Mouse (Mus musculus) C2C12 (cell line): ENCODE results near the gene Naa25.

ENCODE experiments used
- CEBPB ChIP-seq: IDR thresholded peaks from one replicate; pipeline ENCODE4 v1.6.1; 2011; ENCODE audit warnings: low read depth, mild to moderate bottlenecking, control low read depth, moderate library complexity
- CTCF ChIP-seq: IDR thresholded peaks from one replicate; pipeline ENCODE4 v1.5.1; 2011; ENCODE audit not compliant: control insufficient read depth, insufficient read depth, insufficient read length
- FOSL1 ChIP-seq: IDR thresholded peaks from one replicate; pipeline ENCODE4 v1.8.0; 2011; ENCODE audit warnings: mild to moderate bottlenecking, low read length; ENCODE audit not compliant: poor library complexity, insufficient read depth, severe bottlenecking
- MAX ChIP-seq: IDR thresholded peaks from one replicate; pipeline ENCODE4 v1.6.1; 2011; ENCODE audit warnings: mild to moderate bottlenecking, control low read depth
- MYOD1 ChIP-seq: IDR thresholded peaks from one replicate; pipeline ENCODE4 v1.6.1; 2011; ENCODE audit warnings: low read depth; ENCODE audit not compliant: control insufficient read depth, insufficient read length
- MYOG ChIP-seq: IDR thresholded peaks from one replicate; pipeline ENCODE4 v1.6.1; 2011; ENCODE audit not compliant: control insufficient read depth, insufficient read length; ENCODE audit errors: extremely low read depth
- USF1 ChIP-seq: IDR thresholded peaks from one replicate; pipeline ENCODE4 v1.6.1; 2011; ENCODE audit warnings: low read depth, mild to moderate bottlenecking, control low read depth, moderate library complexity

DNA sequence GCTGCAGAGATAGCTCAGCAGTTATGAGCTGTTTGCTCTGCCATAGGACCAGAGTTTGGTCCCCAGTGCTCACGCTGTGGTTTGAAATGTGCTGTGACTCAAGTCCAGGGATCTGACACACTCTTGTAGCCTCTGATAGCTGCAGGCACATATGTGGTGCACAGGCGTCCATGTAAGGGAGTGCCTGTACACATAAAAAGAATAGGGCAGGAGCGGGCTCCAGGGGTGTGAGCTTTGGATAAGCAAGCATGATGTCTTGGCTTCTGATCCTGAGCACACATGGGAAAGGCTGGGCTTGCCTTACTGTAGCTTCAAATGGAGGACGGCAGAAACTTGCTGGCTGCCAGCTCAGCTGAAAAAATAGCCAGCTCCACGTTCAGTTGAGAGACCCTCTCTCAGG lies 2.1 kb upstream of the Naa25 start:
- TF ChIP-seq MAX (no peak), USF1 (no peak), CTCF (no peak), FOSL1 (no peak), MYOG (no peak), CEBPB (no peak), MYOD1 (no peak)
